Mouse (Mus musculus): ENCODE measurements around the gene Gm20509.
"Not testable (repeated sequence)": the region's sequence is repeated elsewhere in the genome, so short reads cannot be mapped to it uniquely, and the experiment has no call there.

The Gm20509 gene

DNA sequence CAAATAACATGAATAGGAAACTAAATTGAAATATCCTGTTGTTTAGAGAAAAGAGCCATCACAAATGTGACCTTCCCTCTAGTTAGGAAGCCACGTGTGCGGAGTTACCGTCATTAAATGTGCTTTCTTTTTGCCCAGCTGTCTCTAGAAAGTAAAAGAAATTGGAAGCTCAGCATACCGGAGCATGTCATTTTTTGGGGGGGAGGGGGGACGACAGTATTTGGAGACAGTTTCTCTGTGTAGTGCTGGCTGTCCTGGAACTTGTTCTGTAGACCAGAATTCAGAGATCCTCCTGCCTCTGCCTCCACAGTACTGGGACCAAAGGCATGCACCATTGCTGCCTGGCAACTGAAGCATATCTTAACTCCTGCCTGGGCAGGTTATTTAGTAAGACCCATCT lies 734 bp upstream of the Gm20509 start, which contains the start of gene Khdc3:
Khdc3 (plus strand) TSS at position 301 of the 400 bp plus-strand sequence.
- DNase-seq (ENCODE audit: low read depth), result no peak

DNA sequence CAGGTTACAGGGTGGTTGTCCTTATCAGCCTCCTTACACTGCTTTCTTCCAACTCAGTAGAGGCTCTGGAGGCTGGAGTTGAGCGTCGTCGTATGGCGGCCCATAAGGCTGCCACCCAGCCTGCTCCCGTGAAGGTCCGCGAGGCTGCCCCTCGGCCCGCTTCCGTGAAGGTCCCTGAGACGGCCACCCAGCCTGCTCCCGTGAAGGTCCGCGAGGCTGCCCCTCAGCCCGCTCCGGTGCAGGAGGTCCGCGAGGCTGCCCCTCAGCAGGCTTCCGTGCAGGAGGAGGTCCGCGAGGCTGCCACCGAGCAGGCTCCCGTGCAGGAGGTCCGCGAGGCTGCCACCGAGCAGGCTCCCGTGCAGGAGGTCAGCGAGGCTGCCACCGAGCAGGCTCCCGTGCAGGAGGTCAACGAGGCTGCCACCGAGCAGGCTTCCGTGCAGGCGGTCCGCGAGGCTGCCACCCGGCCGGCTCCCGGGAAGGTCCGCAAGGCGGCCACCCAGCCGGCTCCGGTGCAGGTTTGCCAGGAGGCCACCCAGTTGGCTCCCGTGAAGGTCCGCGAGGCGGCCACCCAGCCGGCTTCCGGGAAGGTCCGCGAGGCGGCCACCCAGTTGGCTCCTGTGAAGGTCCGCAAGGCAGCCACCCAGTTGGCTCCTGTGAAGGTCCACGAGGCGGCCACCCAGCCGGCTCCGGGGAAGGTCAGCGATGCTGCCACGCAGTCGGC lies 1.0 kb downstream of the Gm20509 start:
- no peak for DNase-seq (ENCODE audit: low read depth)

DNA sequence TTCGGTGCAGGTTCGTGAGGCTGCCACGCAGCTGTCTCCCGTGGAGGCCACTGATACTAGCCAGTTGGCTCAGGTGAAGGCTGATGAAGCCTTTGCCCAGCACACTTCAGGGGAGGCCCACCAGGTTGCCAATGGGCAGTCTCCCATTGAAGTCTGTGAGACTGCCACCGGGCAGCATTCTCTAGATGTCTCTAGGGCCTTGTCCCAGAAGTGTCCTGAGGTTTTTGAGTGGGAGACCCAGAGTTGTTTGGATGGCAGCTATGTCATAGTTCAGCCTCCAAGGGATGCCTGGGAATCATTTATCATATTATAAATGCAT lies 1.6 kb downstream of the Gm20509 start:
- DNase-seq (ENCODE audit: low read depth), result no peak

DNA sequence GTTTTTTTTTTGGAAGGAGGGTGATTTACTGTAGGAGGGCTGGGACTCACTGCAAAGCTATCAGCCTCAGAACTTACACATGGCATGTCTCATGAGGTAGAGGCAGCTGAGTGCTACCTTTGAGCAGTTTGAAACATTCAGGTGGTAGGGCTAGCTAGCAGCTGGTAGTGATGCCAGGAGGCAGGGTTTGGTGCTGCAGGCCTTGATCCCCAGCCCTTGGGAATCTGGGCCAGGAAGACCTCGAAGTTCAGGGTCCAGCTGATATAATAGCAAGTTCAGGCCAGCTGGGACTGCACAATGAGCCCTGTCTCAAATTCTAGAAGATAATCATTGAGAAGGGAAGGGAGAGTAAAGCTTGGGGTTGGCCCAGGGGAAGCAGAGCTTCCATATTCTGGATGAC lies 2.9 kb downstream of the Gm20509 start:
- no peak for DNase-seq (ENCODE audit: low read depth)

DNA sequence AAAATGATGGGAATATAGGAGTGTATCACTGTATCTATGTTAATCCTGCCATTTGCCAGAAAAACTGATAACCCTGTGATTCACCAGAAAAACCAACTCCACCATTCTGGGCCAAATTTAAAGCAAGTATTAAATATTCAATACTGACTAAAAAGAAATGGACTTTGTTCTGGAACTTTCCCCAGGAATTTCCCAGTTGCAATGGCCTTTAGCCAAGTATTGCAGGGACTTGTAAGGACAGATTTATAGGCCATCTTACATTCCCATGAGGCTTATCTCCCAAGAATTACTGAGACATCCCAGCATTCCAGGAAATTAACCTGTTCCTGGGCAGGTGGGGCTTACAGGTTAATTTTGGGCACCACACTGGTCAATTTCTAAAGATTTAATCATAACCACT lies 3.5 kb downstream of the Gm20509 start:
- DNase-seq (ENCODE audit: low read depth), result no peak

DNA sequence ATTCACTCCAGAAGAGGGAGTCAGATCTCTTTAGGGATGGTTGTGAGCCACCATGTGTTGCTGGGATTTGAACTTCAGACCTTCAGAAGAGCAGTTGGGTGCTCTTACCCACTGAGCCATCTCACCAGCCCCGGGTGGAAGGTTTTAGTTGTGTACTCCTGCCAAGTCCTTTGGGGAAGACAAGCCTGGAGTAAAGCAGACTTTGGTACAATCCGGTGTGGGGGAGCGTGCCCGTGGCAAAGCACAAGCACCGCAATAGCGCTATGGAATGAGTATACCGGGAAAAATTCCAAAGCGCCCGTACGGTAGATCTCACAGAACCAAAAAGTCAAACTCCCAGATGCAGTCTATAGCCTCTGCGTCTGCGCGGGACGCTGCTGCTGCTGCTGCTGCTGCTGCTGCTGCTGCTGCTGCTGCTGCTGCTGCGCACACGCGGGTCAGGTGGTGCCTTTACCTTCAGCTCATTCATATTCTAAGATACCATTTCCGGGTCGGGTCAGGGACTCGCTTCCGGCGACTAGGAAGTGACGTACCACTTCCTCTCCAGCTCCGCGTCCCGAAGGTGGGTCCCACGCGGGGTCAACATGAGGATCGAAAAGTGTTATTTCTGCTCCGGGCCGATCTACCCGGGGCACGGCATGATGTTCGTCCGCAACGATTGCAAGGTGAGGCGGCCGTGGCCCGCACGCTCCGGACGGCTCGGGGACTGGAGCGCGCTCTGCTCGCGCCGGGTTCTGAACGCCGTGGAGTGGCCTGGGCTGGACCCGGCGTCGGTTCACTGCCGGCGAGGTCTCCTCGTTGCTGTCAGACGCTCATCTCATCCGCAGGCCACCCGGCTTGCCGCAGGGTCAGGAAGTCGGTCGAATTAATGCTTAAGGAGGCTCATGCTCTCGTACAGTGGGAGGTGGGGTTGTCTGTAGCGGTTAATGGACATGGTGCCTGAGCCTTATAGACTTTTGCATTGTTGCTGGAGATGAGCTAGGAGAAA lies 10.9 kb downstream of the Gm20509 start, which contains the start of gene Rsl24d1:
Rsl24d1 (plus strand) TSS at position 508 of the 988 bp plus-strand sequence.
- peak; percentile 85 for DNase-seq (ENCODE audit: low read depth)

DNA sequence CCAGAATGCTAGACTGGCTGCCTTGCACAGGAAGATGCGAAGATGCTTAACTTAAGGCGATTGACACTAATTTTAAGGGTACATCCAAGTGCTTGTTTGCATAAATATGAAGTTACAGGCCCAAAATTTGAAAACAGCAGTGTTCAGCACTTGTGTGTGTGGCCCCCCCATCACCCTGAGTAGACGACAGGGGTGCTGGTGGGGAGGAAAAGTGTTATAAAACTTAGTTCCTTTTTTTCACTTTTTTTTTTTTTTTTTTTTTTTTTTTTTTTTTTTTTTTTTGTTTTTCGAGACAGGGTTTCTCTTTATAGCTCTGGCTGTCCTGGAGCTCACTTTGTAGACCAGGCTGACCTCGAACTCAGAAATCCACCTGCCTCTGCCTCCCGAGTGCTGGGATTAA lies 14.4 kb downstream of the Gm20509 start:
- DNase-seq (ENCODE audit: low read depth), result not testable (repeated sequence)

DNA sequence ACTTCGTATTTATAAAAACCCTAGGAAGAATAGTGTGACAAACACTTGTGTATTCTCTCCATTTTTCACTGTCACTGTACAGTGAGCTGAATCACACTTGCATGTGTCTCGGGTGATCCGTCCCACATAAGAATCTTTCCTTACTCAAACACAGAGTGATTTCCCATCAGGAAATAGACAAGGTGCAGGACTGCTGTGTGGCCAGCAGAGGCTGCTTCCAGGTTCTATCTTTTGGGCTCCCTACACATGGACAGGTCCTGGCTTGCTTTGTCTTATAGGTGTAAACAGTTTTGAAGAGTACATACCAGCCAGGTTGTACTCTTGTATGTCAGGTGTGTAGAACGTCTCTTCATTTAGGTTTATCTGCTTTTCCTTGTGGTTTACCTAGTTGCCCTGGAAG lies 15.7 kb downstream of the Gm20509 start:
- DNase-seq (ENCODE audit: low read depth), result no peak

DNA sequence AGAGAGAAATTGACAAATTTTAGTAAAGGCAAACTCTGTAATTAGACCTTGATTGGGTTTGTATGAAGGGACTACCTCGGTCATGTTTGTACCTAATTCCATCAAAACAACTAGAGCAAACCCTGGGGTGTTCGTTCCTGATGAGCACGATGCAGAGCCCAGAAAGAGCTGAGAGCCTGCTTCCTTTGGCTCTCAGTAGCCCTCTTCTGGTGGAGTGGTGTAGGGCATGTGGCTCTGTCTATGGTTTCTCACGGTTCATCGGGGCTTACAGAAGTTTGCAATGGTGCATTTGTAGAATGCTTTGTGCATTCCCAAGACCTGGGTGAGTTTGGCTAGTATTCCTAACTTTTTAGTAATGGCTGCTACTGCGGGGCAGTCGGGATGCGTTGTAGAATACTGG lies 19.5 kb downstream of the Gm20509 start:
- peak; percentile 41 for DNase-seq (ENCODE audit: low read depth)

DNA sequence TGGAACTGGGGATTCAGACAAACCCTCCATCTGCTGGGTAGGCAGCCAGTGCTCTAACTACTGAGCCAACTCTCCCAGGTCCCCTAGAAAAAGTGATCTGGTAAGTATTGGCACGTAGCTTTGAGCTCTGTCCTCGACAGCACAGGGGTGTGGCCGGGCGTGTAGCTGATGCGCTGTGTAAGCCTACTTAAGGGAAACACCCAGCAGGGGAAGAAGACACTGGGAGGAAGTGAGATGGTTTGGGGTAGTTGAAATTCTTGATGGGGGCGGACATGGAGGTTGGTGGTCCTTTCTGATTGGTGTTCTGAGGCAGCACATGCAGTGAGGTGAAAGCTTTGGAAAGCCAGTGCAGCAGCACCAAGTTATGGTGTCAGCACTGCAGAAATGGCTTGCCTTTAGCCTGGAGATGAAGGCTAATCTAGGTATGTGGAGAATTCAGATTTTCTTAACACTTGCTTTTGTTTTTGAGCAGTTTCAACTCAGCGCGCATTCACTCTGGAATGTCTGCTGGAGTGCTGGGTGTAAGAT lies 22.8 kb downstream of the Gm20509 start:
- DNase-seq (ENCODE audit: low read depth), result no peak

DNA sequence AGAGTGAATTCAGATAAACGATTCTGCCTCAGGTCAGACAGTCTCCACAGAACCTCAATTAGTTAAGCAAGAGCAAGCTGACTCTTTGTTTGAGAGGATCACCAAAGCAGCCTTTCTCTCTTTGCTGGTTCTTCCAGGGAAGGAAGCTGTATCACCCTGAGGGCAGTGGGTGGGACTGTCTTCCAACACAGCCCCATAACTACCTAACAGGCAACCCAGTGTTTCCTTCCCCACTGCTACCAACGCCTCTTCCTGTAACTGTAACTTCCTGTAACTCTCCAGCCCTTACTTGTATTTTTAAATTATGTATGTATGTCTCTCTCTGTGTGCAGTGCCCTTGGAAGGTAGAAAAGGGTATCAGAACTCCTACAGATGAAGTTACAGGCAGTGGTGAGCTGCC lies 25.2 kb downstream of the Gm20509 start:
- no peak for DNase-seq (ENCODE audit: low read depth)

DNA sequence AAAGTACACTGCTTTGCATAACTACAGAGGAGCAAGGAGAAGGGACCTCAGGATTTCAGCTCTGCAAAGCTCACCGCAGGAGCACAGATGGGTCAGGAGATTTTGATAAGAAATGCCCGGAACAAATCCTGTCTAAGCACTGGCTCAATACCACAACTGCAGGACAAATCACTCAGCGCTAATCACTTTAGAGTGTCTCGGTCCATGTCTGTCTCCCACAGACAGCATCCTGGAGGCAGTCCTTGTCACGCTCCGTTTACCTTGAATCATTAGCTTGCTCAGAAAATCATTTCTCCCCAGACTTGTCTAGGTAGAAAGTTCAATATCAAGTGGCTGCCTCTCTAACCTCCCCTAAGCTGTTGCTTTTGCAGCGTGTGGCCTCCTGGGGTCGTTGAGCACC lies 27.6 kb downstream of the Gm20509 start:
- DNase-seq (ENCODE audit: low read depth), result no peak

DNA sequence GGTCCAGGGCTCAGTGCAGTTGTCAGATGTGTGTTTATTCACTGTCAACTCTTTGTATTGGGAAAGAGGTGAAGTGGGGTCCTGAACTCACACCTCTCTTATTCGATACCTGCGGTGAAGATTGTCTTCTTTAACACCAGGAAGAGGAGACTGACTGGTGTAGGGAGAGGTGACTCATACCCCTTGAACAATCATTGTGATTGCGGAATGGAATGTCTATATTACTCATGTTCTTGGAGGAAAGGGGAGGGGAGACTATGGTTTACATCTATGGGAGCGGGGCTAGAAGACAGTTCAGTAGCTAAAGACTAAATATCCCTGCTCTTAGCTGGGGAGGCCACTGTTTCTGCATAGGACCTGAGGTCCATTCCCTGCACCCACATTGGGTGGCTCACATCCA lies 28.3 kb downstream of the Gm20509 start:
- peak; percentile 57 for DNase-seq (ENCODE audit: low read depth)

DNA sequence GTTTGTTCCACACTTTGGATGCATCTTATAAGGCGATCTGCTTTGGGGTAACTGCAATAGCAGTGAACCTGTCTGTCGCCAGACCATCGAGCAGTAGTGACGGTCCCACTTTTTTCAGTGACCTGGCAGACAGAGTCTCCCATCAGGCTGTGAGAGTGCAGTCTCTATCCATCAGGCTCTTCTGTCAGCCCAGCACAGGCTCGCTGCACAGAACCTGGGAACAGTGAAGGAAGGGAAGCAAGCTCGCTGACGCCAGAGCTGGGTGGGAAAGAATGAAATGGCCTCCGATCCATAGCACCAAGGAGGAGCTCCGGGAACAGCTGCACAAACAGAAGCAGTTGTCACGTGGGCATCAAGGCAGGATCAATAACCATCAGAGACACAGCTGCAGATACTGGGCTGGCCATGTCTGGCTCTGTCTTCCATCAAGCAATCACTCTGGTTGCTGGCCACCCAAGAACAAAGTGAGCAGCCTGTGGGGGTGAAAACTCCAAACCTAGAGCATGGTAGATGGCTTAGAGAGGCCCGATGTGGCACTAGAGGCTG lies 35.1 kb downstream of the Gm20509 start:
- no peak for DNase-seq (ENCODE audit: low read depth)

DNA sequence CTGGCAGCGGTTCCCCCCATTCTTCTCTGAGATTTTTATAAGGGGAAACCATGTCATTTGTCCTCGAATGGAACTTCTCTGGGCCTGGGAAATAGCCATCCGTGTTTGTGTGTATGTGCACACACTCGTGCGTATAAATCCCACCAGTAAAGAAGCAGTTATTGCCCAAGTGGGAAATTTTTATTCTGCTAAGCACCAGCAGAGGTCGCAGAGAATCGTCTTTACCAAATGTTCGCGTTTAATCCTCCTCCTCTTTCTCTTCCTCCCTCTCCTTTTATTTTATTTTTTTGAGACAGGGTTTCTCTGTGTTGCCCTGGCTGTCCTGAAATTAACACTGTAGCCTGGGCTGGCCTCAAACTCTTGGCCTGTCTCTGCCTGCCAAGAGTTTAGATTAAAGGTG lies 52.1 kb downstream of the Gm20509 start:
- no peak for DNase-seq (ENCODE audit: low read depth)

DNA sequence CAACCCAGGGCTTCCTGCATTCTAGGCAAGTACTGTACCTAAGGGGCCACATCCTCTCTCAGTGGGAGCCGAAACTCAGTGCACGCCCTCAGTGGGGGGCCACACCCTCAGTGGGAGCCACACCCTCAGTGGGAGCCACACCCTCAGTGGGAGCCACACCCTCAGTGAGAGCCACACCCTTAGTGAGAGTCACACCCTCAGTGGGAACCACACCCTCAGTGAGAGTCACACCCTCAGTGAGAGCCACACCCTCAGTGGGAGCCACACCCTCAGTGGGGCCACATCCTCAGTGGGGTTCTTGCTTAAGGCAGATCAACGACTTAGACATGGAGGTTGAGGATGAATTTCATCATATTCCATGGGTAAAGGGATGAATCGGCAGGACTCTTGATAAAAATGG lies 55.7 kb downstream of the Gm20509 start:
- no peak for DNase-seq (ENCODE audit: low read depth)

DNA sequence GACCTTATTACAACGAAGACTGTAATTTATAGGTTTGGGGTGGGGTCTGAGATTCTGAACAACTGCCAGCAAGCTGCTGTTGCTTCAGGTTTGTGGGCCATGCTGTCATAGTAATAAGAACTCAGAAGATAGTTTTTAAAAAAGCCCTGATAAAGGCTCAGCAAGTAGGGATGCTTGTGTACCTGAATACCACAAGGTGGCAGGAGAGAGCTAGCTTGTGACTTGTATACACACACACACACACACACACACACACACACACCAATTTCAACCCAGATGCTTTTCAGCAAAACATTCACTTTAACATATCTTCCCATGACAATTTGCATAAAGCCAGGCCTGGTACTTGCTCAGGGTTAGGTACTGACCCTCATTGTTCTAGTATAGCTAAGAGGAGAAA lies 57.0 kb downstream of the Gm20509 start:
- DNase-seq (ENCODE audit: low read depth), result peak; percentile 60

DNA sequence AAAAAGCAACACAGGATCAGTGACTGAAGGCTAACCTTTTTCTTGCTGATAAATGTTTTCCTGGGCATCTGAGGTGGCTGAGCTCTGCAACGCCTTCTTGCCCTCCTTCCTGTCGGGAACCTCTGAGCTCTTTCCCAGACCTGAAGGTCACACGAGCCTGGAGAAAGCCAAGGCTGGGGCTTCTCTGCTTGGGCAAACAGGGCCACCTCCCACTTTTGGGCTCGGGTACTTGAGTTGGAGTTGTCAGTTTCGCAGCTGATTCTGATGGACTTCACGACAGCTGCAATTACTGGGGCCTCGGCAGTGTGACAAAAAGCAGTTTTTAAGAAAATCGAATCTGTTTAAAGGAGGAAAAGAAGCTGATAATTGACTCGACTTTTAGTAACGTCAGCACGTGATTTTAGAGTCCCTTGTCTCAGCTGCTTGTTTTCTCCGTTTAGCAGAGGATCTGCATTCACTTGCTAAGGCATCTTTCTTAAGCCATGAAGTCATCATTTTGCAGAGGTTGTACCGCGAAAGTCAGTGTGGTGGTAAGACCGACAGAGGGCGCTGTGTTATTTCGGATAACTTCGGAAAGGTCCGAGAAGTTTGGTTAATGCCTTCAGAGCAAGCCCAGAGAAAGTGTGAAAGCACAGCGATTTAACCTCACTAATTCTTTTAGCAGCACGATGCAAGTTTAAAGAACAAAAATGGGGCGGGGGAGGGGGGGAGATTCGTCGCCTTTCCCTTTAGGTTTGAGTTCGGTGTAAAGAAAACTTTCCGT lies 60.5 kb downstream of the Gm20509 start:
- peak; percentile 88 for DNase-seq (ENCODE audit: low read depth)

DNA sequence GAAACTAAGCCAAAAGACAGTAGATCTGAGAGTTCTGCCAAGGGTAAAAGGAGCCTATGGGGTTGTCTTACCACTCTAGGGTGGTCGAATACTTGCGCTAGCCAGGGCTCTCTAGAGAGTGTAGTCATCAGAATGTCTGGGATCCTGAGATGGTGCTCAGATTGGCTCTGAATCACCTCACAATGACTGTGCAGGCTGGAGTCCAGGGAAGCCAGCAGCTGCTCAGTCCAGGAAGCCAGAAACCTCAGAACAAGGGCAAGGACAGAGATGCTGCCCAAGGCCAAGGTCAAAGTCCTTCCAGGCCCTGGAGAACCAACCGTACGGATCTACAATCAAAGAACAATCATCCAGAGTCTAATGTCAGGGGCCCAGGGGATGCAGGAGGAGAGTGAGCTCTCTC lies 63.4 kb downstream of the Gm20509 start:
- peak; percentile 9 for DNase-seq (ENCODE audit: low read depth)
